Mouse (Mus musculus): ENCODE data around the gene Olfr1450.
"Not testable (repeated sequence)": the region's sequence is repeated elsewhere in the genome, so short reads cannot be mapped to it uniquely, and the experiment has no call there.

Gene Olfr1450

GRCm38 (mm10) chr19:12949958-12950357, at the start of gene Olfr1450:
Gene Olfr1450 (plus strand): TSS chr19:12950258.
- DNase-seq (ENCODE audit: low spot score), result no peak

DNA sequence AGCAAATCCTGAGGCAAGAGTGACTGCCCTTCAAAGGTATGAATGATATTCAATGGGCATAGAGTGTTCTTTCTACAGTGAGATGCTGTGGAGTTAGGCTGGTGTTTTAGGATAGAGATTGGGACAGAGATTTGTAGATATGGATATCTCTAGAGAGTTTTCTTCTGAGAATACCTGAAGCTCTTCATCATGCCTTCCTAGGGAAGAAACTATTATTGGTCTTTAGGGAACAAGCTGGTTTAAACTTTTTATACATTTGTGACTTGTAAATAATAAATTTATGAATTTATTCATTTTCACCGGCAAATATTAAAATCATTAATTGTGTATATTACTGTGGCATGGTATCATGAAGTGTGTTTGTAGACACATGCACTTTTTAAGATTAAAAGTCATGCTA, 46.4 kb upstream of the Olfr1450 start, which contains the start of gene Olfr1447:
TSS of gene Olfr1447 (minus strand) at position 101 of the 400 bp plus-strand sequence.
- DNase-seq (ENCODE audit: low spot score), result no peak

DNA sequence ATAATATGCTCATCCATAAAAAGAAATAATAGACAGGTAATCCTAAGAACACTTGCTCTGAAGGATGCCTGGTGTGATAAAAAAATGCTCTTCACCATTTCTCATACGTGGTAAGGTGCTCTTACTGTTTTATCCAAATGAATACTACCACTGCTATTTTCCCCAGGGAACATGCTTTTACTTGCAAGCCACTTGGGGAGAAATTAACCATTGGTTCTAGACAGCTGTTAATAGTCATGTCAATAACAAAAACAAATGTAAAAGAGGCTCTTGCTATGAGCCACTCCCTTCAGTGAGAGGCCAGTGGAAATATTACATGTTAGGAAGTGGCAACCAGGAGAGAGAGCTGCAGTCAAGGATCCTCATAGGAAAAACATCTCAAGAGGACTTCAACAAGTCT, 25.7 kb upstream of the Olfr1450 start, which contains the start of gene Olfr1448:
TSS of gene Olfr1448 (minus strand) at position 101 of the 400 bp plus-strand sequence.
- DNase-seq (ENCODE audit: low spot score), result no peak

DNA sequence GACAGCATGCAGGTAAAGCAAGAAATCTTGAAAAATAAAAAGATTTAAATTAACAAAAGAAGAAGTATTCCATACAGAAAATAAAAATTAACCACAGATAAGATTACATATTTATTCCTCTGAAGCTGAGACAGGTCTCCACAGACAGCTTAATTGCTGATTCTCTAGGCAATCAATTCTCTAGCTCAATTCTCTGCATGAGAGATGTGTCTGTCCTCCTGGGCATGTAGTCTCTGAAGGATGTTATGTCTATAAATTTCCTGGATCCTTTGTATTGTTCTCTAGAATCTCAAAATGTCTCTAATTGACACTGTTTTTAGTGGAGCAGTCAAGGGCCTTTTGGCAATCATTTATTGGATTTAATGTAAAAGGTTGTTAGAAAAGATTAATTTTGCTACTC, 19.5 kb upstream of the Olfr1450 start, which contains the start of gene Olfr1449:
TSS of gene Olfr1449 (plus strand) at position 301 of the 400 bp plus-strand sequence.
- no peak for DNase-seq (ENCODE audit: low spot score)

- not testable (repeated sequence) for DNase-seq (ENCODE audit: low spot score)
Observed at GRCm38 (mm10) chr19:12970082-12970481, 20.0 kb downstream of the Olfr1450 start.

DNA sequence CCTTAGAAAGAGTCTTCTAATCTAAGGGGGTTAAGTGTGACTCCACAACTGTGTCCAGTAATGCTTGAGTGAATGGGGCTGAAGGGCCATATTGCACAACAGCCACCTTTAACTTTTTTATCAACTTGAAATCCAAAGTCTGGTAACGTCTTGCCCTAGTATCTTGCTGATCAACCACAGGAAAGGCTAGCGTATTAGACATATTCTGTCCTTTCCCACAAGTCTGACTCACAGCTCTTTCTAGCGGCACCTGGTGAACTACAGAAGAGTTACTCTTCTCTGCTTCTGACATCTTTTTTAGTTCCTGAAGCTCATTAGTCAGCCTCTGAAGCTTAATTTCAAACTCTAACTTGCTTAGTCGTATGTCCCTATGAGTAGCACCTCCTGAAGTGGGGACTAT, 42.3 kb downstream of the Olfr1450 start:
- not testable (repeated sequence) for DNase-seq (ENCODE audit: low spot score)

GRCm38 (mm10) chr19:12994714-12995113, 44.7 kb downstream of the Olfr1450 start, which contains the start of gene Olfr1451:
Gene Olfr1451 (plus strand): TSS chr19:12995014.
- DNase-seq (ENCODE audit: low spot score), result no peak

All from urinary bladder, postnatal 14 days (tissue).